Mouse (Mus musculus): Measurements from ENCODE around the gene Kpna2. TPM values are rescaled to one million over a fixed set of nuclear protein-coding genes. Genes with fewer than 3 reads are reported as not detected.

The Kpna2 gene
- polyA plus RNA-seq, 1 experiment from 2014 or later = 294 TPM

DNA sequence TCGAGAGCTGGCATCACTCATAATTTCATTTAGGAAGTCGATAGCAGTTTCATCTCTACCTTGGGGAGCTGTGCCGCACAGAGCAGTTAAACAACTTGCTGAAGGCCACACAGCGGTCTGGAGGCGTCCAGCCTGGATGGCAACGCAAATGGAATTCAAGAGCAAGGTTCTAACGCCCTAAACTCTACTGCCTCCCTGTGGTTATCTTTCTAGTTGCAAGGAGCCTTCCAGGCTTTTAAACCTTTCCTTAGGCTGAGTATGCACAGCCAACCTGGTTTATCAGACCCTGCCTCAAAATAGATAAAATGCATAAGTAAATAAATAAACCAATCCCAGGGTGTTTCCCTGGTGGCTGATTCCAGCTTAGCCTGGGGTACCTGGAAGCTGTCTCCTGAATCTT, 18.9 kb downstream of the Kpna2 start:
- Histone ChIP-seq H3K27me3 (replicated peaks; ENCODE audit: control insufficient read depth, insufficient read depth, low read length) (no peaks in the 10 kb centered on the region), H3K4me1 (ENCODE audit: control insufficient read depth, insufficient read depth, low read length) (no peaks in the 10 kb centered on the region), H3K9me3 (ENCODE audit: control insufficient read depth, low read length) (no peaks in the 10 kb centered on the region), H3K4me3 (ENCODE audit: low read depth, low read length) (no peak overlapping the region), H3K9ac (ENCODE audit: low read depth, low read length) (no peak overlapping the region), H3K4me2 (ENCODE audit: low read depth, low read length) (no peak overlapping the region), H3K36me3 (ENCODE audit: control insufficient read depth, insufficient read depth, low read length) (0 out of 2 replicates have a peak, but pooled peaks cover 5% of the 10 kb centered on the region), H3K27ac (replicated peaks; ENCODE audit: low read depth, low read length) (no peak overlapping the region)
- WGBS = 23% methylated on average over 7 of the region's 7 CpGs
- ATAC-seq (ENCODE audit: low read depth) (0 out of 2 replicates have a peak, but pooled peaks have one; percentile 22), DNase-seq (ENCODE audit: low spot score) (peak; percentile 84)

DNA sequence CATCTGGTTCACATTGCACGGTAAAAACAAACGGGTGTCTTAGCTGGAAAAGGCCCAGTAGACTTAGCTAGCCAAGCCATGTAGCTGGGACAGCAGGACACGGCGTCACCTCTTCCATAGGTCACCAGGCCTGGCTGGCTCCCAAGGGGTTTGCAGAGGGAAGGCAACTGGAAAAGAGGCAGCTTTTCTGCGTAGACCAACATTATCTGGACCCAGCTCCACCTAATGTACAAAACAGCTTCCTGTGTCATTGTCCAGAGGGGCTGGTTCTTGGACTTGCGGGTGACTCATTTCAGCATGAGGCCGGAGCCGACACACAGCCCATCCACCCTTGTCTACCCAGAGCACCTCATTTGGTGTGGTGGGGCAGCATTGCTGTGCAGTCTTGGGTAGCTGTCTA, 23.1 kb downstream of the Kpna2 start:
- WGBS = 71% methylated on average over 8 of the region's 8 CpGs

DNA sequence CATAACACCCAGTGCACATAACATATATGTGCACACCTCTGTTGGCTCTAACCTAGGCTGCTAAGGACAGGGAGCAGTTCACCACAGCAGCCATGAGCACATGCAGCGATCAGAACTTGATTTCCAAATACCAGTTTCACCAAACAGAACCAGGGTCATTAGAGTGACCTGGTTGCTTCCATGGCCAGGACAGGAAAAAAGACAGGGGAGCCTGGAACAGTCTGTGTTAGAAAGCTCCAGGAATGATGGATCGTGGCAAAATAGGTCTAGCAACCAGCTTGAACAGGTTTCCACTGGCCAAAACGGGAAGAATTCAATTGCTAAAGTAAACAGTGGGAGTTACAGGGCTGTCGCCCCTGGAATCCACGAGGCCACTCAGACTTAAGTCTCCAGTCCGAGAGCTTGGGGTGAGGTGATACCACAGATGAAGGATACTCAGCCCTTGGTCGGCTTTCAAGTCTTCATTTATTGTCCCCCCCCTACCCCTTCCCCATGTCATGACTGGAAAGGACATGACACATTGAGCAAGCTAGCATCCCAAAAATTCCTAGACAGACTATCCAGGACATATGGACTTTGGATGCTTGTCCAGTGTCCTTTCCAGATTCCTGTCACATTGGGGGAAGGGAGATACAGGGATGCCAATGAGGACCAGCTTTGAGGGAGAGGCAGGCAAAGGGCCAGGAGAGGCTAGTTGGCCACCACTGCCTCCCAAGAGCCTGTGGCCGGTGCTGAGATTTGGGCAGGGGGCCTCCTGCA, 23.7 kb downstream of the Kpna2 start:
- no peaks in the 10 kb centered on the region for H3K9me3 ChIP-seq (ENCODE audit: control insufficient read depth, low read length)
- 54% methylated on average over 8 of the region's 8 CpGs for WGBS
- ATAC-seq (ENCODE audit: low read depth) = no peak

More for the DNA sequence above, 23.1 kb downstream of the Kpna2 start:
- no peaks in the 10 kb centered on the region for H3K9me3 ChIP-seq (ENCODE audit: control insufficient read depth, low read length)
- DNase-seq (ENCODE audit: low spot score) = no peak
- H3K27ac ChIP-seq (replicated peaks; ENCODE audit: low read depth, low read length) = no peak overlapping the region
- no peak for ATAC-seq (ENCODE audit: low read depth)
- no peaks in the 10 kb centered on the region for H3K36me3 ChIP-seq (ENCODE audit: control insufficient read depth, insufficient read depth, low read length)
- H3K4me2 ChIP-seq (ENCODE audit: low read depth, low read length) = no peak overlapping the region
- H3K9ac ChIP-seq (ENCODE audit: low read depth, low read length) = no peak overlapping the region
- H3K4me1 ChIP-seq (ENCODE audit: control insufficient read depth, insufficient read depth, low read length) = no peaks in the 10 kb centered on the region
- H3K27me3 ChIP-seq (replicated peaks; ENCODE audit: control insufficient read depth, insufficient read depth, low read length) = no peaks in the 10 kb centered on the region
- no peak overlapping the region for H3K4me3 ChIP-seq (ENCODE audit: low read depth, low read length)

DNA sequence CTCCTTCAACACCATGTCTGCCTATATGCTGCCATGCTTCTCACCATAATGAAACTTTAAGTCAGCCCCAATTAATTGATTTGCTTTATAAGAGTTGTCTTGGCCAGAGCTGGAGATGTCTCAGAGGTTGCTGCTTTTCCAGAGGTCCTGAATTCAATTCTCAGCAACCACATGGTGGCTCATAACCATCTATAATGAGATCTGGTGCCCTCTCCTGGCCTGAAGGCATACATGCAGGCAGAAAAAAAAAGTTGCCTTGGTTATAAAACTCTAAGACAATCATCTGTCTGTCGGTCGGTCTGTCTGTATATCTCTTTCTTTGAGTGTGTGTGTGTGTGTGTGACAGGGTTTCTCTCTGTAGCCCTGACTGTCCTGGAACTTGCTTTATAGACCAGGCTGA, 24.9 kb downstream of the Kpna2 start:
- Histone ChIP-seq H3K4me3 (ENCODE audit: low read depth, low read length) (no peak overlapping the region), H3K4me1 (ENCODE audit: control insufficient read depth, insufficient read depth, low read length) (no peaks in the 10 kb centered on the region), H3K4me2 (ENCODE audit: low read depth, low read length) (no peak overlapping the region), H3K9ac (ENCODE audit: low read depth, low read length) (no peak overlapping the region), H3K36me3 (ENCODE audit: control insufficient read depth, insufficient read depth, low read length) (no peaks in the 10 kb centered on the region), H3K27me3 (replicated peaks; ENCODE audit: control insufficient read depth, insufficient read depth, low read length) (no peaks in the 10 kb centered on the region), H3K9me3 (ENCODE audit: control insufficient read depth, low read length) (no peaks in the 10 kb centered on the region), H3K27ac (replicated peaks; ENCODE audit: low read depth, low read length) (no peak overlapping the region)
- no peak for DNase-seq (ENCODE audit: low spot score)
- WGBS = 91% methylated on average over 2 of the region's 2 CpGs
- no peak for ATAC-seq (ENCODE audit: low read depth)

More for the DNA sequence above, 23.7 kb downstream of the Kpna2 start:
- Histone ChIP-seq H3K9ac (ENCODE audit: low read depth, low read length) (no peak overlapping the region), H3K36me3 (ENCODE audit: control insufficient read depth, insufficient read depth, low read length) (no peaks in the 10 kb centered on the region), H3K4me2 (ENCODE audit: low read depth, low read length) (no peak overlapping the region), H3K4me1 (ENCODE audit: control insufficient read depth, insufficient read depth, low read length) (no peaks in the 10 kb centered on the region), H3K4me3 (ENCODE audit: low read depth, low read length) (no peak overlapping the region), H3K27me3 (replicated peaks; ENCODE audit: control insufficient read depth, insufficient read depth, low read length) (no peaks in the 10 kb centered on the region), H3K27ac (replicated peaks; ENCODE audit: low read depth, low read length) (no peak overlapping the region)
- DNase-seq (ENCODE audit: low spot score) = no peak

DNA sequence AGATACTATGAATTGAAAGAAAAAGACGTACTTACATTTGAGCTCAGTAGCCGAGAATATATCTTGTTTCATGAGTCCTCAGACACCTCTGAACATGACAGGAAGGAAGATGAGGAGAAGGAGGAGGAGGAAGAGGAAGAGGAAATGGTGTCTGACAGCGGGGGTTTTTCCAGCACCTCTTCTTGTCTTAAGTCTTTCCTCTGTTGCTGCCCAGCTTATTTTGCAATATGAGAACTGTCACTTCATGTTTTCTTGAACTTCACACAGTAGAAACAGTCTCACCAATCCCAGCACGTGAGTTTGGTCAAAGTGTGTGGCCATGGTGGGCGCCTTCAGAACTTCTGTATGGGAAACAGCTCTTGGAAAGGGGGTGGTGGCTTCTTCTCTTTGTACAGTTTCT, 26.3 kb downstream of the Kpna2 start:
- ATAC-seq (ENCODE audit: low read depth) (no peak), DNase-seq (ENCODE audit: low spot score) (no peak)
- Histone ChIP-seq H3K36me3 (ENCODE audit: control insufficient read depth, insufficient read depth, low read length) (no peaks in the 10 kb centered on the region), H3K27me3 (replicated peaks; ENCODE audit: control insufficient read depth, insufficient read depth, low read length) (no peaks in the 10 kb centered on the region), H3K9ac (ENCODE audit: low read depth, low read length) (no peak overlapping the region), H3K4me1 (ENCODE audit: control insufficient read depth, insufficient read depth, low read length) (no peaks in the 10 kb centered on the region), H3K9me3 (ENCODE audit: control insufficient read depth, low read length) (no peaks in the 10 kb centered on the region), H3K4me3 (ENCODE audit: low read depth, low read length) (no peak overlapping the region), H3K4me2 (ENCODE audit: low read depth, low read length) (no peak overlapping the region), H3K27ac (replicated peaks; ENCODE audit: low read depth, low read length) (no peak overlapping the region)
- WGBS = 80% methylated on average over 5 of the region's 5 CpGs

DNA sequence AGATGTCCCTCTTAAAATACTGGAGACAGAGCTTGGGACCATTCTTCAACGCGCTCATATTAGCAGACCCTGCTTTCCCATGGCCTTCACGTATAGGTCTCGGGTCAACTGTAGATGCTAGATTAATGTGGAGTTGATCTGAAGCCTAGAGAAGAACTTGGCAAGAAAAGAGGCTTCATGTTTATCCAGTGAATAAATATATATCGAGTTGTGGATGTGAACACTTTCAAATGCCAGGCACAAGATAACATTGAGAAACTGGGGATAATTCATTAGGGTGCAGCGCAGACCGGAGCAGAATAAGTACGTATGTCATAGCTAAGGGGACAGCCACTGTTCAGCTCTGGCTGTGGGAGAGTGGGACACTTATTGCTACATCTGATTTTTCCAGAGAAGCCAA, 29.5 kb downstream of the Kpna2 start:
- H3K9me3 ChIP-seq (ENCODE audit: control insufficient read depth, low read length) = no peaks in the 10 kb centered on the region
- no peak overlapping the region for H3K9ac ChIP-seq (ENCODE audit: low read depth, low read length)
- no peak overlapping the region for H3K4me2 ChIP-seq (ENCODE audit: low read depth, low read length)
- ATAC-seq (ENCODE audit: low read depth) (no peak), DNase-seq (ENCODE audit: low spot score) (no peak)
- 93% methylated on average over 8 of the region's 8 CpGs for WGBS
- H3K27ac ChIP-seq (replicated peaks; ENCODE audit: low read depth, low read length) = no peak overlapping the region
- no peak overlapping the region for H3K4me3 ChIP-seq (ENCODE audit: low read depth, low read length)
- H3K36me3 ChIP-seq (ENCODE audit: control insufficient read depth, insufficient read depth, low read length) = no peaks in the 10 kb centered on the region
- no peaks in the 10 kb centered on the region for H3K27me3 ChIP-seq (replicated peaks; ENCODE audit: control insufficient read depth, insufficient read depth, low read length)
- H3K4me1 ChIP-seq (ENCODE audit: control insufficient read depth, insufficient read depth, low read length) = no peaks in the 10 kb centered on the region

DNA sequence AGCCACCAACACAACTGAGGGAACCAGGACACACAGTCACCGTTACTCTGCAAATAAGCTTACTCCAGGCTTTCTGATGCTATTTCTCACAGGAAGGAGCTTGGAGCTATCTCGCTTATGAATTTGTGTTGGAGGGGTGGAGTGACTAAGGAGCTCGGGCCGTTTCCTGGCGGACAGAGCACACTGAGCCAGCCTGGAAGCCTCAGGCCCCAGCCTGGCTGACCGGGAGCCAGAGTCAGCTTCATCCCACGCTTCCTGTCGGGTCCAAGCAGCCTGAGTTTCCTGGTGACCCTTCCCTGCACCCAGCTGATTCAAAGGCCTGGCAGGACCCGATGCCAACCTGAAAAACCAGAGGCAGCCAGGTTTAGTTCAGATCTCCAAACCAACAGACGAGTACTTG, 31.7 kb downstream of the Kpna2 start:
- Histone ChIP-seq H3K4me1 (ENCODE audit: control insufficient read depth, insufficient read depth, low read length) (no peaks in the 10 kb centered on the region), H3K4me3 (ENCODE audit: low read depth, low read length) (no peak overlapping the region), H3K9ac (ENCODE audit: low read depth, low read length) (no peak overlapping the region), H3K27ac (replicated peaks; ENCODE audit: low read depth, low read length) (no peak overlapping the region), H3K9me3 (ENCODE audit: control insufficient read depth, low read length) (0 out of 2 replicates have a peak, but pooled peaks cover 4% of the 10 kb centered on the region), H3K4me2 (ENCODE audit: low read depth, low read length) (no peak overlapping the region), H3K27me3 (replicated peaks; ENCODE audit: control insufficient read depth, insufficient read depth, low read length) (no peaks in the 10 kb centered on the region), H3K36me3 (ENCODE audit: control insufficient read depth, insufficient read depth, low read length) (no peaks in the 10 kb centered on the region)
- ATAC-seq (ENCODE audit: low read depth) (no peak), DNase-seq (ENCODE audit: low spot score) (no peak)
- 48% methylated on average over 10 of the region's 10 CpGs for WGBS

DNA sequence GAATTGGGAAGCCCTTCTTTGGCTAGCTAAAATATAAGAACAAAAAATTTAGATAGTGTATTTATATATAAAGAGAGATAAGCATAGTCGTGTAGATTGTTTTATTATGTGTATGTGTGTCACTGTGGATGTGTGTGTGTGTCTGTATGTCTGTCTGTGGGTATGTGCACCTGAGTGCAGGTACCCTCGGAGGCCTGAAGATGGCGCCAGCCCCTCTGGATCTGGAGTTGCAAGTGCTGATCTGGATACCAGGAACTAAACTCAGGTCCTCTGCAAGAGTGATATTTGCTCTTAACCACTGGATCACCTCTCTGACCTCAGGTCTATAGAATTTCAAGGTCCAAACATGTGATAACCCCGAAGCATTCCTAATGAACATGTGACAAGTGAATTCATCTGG, 33.5 kb downstream of the Kpna2 start:
- Histone ChIP-seq H3K4me3 (ENCODE audit: low read depth, low read length) (no peak overlapping the region), H3K27ac (replicated peaks; ENCODE audit: low read depth, low read length) (no peak overlapping the region), H3K9ac (ENCODE audit: low read depth, low read length) (no peak overlapping the region), H3K27me3 (replicated peaks; ENCODE audit: control insufficient read depth, insufficient read depth, low read length) (no peaks in the 10 kb centered on the region), H3K4me1 (ENCODE audit: control insufficient read depth, insufficient read depth, low read length) (0 out of 2 replicates have a peak, but pooled peaks cover 8% of the 10 kb centered on the region), H3K36me3 (ENCODE audit: control insufficient read depth, insufficient read depth, low read length) (no peaks in the 10 kb centered on the region), H3K4me2 (ENCODE audit: low read depth, low read length) (no peak overlapping the region), H3K9me3 (ENCODE audit: control insufficient read depth, low read length) (0 out of 2 replicates have a peak, but pooled peaks cover 4% of the 10 kb centered on the region)
- no peak for DNase-seq (ENCODE audit: low spot score)
- ATAC-seq (ENCODE audit: low read depth) = no peak
- WGBS = 90% methylated on average over 4 of the region's 4 CpGs

DNA sequence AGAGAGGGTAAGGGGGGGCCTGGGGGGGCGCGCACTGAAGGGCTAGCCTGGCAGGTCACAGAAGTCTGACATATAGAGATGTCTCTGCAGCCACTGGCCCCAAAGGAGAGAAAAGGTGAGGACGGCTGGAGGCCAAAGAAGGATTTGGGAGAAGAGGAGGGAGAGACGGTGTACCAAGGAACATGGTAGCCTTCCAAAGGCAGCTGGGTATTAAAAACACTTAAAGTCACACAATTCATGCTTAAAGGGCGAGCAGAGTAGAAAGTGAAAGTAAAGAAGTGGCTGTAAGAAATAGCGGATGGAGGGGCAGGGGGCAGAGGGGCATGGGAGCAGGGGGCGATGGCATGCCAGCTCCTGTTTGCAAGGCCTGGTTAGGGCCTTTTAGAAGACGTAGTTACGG, 37.0 kb downstream of the Kpna2 start:
- no peak overlapping the region for H3K27ac ChIP-seq (replicated peaks; ENCODE audit: low read depth, low read length)

More for the DNA sequence above, 37.0 kb downstream of the Kpna2 start:
- no peak overlapping the region for H3K4me3 ChIP-seq (ENCODE audit: low read depth, low read length)
- H3K9ac ChIP-seq (ENCODE audit: low read depth, low read length) = no peak overlapping the region
- 0 out of 2 replicates have a peak, but pooled peaks cover 8% of the 10 kb centered on the region for H3K4me1 ChIP-seq (ENCODE audit: control insufficient read depth, insufficient read depth, low read length)
- H3K4me2 ChIP-seq (ENCODE audit: low read depth, low read length) = no peak overlapping the region
- no peak for DNase-seq (ENCODE audit: low spot score)
- H3K36me3 ChIP-seq (ENCODE audit: control insufficient read depth, insufficient read depth, low read length) = no peaks in the 10 kb centered on the region
- H3K9me3 ChIP-seq (ENCODE audit: control insufficient read depth, low read length) = 0 out of 2 replicates have a peak, but pooled peaks cover 4% of the 10 kb centered on the region
- no peak for ATAC-seq (ENCODE audit: low read depth)
- 79% methylated on average over 9 of the region's 9 CpGs for WGBS
- no peaks in the 10 kb centered on the region for H3K27me3 ChIP-seq (replicated peaks; ENCODE audit: control insufficient read depth, insufficient read depth, low read length)

All from embryonic facial prominence, embryonic 14.5 days (tissue).